Mouse (Mus musculus) testis, adult 2 months (tissue): ENCODE data around the gene Cnbp.

Experiments used
- CTCF ChIP-seq: fragments of 200-500 bp; IDR thresholded peaks from 2 replicates; pipeline ENCODE4 v1.5.1; 2012; ENCODE audit warnings: low read depth, mild to moderate bottlenecking, inconsistent platforms, low read length, moderate library complexity; ENCODE audit not compliant: control insufficient read depth, insufficient read depth, insufficient replicate concordance
- POLR2A ChIP-seq: fragments of 200-500 bp; IDR thresholded peaks from 2 replicates; pipeline ENCODE4 v1.6.1; 2012; ENCODE audit warnings: low read depth, mild to moderate bottlenecking, inconsistent platforms, low read length, moderate library complexity; ENCODE audit not compliant: control insufficient read depth

GRCm38 (mm10) chr6:87820366-87820765 is 30.5 kb downstream of the Cnbp start:
- TF ChIP-seq CTCF (no peak), POLR2A (no peak)
